Mouse (Mus musculus) ES-Bruce4 (cell line): ENCODE results near the gene Cacna2d3.

Experiments
- CTCF ChIP-seq: IDR thresholded peaks from one replicate; pipeline ENCODE4 v1.8.1; 2011; ENCODE audit warnings: low read depth, low read length
- EP300 ChIP-seq: IDR thresholded peaks from 2 replicates; pipeline ENCODE4 v1.6.1; 2011; ENCODE audit warnings: low read depth, low read length; ENCODE audit not compliant: insufficient read depth

- no peak for TF ChIP-seq CTCF
- no peak for TF ChIP-seq EP300
Observed at GRCm38 (mm10) chr14:28870382-28870781, 851.3 kb downstream of the Cacna2d3 start.
